Mouse (Mus musculus) yolk sac, embryonic 10.5 days (tissue): Measurements from ENCODE around the gene Ccnc.
"Not testable (repeated sequence)": the region's sequence is repeated elsewhere in the genome, so short reads cannot be mapped to it uniquely, and the experiment has no call there.

Experiments used
- DNase-seq: peaks from one replicate; pipeline ENCODE4 v3.0.0-alpha.2; 2017; ENCODE audit warnings: low spot score

Ccnc gene

DNA sequence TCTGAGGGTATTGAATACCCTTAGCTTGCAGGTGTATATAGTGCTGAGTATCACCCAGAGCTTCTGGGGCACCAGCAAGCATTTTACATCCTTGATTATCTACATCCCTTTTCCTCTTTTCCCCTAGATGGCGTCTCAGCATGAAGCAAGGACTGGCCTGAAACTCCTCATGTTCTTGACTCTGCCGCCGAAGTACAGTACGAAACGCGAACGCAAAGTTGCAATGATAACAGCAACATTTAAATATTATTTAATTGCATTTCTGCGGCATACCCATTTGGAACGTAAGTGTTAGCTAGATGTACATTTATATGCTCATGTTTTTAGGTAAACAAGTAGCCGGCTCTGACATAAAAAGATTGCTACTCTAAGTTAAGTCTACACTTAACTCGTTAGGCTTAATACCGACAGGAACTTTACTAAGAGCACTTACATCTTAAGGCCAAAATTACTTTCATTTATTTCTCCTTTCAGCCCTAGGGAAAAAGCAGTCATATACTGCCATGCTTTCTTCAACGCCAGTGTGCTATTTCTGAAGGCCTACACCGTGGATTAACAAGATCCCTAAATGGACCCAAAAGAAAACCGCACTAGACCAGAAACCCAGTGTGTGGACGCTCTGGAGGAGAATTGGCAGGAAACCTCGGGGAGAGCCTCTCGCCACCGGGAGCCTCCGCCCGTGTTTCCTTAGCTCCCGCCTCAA is 438 bp upstream of the Ccnc start:
- peak; percentile 41 for DNase-seq

DNA sequence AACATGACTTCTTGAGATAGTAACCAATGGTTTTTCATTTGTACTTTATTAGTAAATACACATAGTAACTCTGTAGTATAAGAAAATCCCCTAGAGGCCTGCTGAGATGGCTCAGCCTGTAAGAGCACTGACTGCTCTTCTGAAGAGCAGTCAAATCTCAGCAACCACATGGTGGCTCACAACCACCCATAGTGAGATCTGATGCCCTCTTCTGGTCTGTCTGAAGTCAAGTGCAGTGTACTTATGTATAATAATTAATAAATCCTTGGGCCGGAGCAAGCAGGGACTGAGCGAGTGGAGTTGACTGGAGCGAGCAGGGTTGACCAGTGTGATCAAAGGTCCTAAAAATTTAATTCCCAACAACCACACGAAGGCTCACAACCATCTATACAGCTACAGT is 11.7 kb downstream of the Ccnc start:
- DNase-seq, result no peak

DNA sequence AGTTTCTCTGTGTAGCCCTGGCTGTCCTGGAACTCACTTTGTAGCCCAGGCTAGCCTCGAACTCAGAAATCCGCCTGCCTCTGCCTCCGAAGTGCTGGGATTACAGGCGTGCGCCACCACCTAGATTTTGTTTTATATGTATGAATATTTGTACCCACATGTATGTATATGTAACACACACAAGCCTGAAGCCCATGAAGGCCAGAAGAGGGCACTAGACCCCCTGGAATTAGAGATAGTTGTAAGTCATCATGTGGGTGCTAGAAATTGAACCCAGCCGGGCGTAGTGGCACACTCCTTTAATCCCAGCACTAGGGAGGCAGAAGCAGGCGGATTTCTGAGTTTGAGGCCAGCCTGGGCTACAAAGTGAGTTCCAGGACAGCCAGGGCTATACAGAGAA is 16.6 kb downstream of the Ccnc start:
- DNase-seq, result not testable (repeated sequence)

DNA sequence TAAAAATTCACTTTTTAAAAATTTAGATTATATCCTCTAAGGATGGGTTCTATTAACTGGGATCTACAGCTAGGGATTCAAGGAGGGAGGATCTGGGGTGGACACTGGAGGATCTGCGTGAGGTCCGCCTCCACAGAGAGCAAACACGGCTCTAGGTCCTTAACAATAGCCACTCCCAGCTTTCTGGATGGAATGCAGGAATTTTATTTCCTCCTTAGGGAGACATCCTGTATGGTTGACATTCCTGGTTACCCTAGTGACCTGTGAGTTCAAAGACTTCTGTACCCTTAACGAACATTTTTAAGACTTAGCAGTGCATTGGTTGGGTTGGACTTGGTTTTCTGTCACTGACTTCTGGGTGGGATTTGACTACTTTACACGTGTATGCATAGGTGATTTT is 18.2 kb downstream of the Ccnc start:
- no peak for DNase-seq

DNA sequence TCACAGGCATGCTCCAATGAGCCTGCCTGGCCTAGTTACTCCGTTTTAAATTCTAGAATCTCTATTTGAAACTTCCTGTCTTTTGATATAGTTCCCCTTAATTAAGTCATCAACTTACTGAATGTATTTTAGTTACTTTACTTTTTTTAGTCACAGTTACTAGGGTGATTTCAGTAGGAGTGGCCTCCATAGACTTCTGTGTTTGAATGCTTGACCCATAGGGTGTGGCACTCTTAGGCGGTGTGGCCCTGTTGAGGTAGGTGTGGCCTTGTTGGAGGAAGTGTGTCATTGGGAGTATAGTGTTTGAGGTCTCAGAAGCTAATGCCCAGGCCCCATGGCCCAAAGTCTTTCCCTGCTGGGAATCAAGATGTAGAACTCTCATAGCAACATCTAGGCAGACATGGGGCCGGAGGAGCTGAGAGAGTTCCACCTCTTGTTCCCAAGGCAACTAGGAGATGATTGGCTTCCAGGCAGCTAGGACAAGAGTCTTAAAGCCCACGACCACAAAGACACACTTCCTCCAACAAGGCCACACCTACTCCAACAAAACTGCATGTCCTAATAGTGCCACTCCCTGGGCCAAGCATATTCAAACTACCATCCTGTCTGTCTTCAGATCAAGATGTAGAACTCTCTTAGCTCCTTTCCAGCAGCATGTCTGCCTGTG is 27.8 kb downstream of the Ccnc start:
- no peak for DNase-seq

DNA sequence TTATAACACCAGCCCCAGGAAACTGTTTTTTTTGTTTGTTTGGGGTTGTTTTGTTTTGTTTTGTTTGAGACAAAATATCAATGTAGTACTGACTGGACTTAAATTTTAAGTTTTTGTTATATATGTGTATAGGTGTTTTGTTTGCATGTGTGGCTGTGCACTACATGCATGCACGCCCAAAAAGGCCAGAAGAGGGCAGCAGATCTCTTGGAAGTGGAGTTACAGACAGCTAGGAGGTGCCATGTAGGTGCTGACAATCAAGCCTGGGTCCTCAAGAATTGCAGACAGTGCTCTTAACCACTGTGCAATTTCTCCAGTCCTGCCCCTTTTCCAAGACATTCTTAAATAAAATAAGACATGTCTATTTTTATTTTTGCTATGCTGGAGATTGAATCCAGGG is 31.4 kb downstream of the Ccnc start:
- DNase-seq, result no peak

DNA sequence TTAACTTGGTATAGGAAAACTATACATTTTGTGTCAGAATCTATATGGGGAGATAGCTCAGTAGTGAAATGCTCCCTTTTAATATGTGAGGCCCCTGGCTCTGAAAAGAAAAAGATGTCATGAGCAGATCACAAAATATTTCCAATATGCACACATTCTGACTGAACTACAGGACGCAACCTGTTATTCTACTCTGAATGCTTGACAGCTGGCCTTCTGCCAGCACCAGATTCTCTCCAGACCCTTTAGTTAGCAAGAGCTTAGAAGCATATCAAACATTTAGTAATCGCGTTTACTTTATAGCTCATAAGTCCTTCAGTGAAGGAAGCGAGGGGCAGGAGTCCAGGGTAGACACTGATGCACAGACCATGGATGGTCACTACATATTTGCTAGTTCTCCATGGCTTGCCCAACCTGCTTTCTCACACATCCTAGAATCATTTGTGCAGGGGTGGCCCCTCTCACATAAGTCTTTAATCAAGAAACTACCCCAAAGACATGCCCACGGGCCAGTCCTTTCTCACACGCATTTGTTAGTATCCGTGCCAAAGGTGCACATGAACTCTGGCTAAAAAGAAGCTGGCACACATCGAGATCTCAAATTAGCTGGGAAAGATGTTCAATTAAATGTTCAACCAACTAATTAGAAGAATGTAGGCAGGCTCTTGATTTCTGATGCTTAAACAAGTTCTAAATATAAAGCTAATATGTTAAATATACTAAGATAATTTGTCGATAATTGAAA is 34.1 kb downstream of the Ccnc start:
- no peak for DNase-seq

DNA sequence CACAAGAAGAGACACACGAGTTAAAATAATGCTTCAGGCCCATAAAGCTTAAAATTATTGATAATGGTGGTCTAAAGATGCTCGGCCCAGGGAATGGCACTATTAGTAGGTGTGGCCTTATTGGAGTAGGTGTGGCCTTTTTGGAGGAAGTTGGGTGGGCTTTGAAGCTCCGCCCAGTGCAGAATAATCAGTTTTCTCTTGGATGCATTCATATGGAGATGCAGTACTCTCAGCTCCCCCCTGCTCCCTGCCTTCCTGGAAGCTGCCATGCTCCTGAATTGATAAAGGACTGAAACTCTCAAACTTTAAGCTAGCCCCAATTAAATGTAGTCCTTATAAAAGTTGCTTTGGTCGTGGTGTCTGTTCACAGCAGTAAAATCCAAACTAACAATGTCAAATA is 36.3 kb downstream of the Ccnc start:
- DNase-seq, result no peak

- no peak for DNase-seq
Measured at GRCm38 (mm10) chr4:21766171-21766862, 38.8 kb downstream of the Ccnc start.

GRCm38 (mm10) chr4:21766863-21767304 is 39.4 kb downstream of the Ccnc start, which contains the start of the genes Usp45 and Tstd3:
Gene Usp45 (plus strand): TSS chr4:21767156.
Gene Tstd3 (minus strand): TSS chr4:21767212.
- DNase-seq, result peak; percentile 70

- no peak for DNase-seq
Measured at GRCm38 (mm10) chr4:21771064-21771463, 43.6 kb downstream of the Ccnc start.

DNA sequence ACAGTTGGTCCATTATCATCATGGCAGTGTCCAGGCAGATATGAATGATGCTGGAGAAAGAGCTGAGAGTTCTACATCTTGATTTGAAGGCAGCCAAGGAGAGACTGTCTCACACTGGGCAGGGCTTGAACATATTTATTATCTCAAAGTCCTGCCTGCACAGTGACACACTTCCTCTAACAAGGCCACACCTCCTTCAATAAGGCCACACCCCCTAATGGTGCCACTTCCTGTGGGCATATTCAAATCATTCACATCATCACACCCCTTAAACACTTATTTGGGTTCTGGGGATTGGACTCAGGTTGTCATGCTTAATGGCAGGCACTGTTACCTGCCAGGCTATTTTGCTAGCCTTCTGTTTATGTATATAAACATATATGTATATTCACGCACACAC is 44.8 kb downstream of the Ccnc start:
- no peak for DNase-seq

DNA sequence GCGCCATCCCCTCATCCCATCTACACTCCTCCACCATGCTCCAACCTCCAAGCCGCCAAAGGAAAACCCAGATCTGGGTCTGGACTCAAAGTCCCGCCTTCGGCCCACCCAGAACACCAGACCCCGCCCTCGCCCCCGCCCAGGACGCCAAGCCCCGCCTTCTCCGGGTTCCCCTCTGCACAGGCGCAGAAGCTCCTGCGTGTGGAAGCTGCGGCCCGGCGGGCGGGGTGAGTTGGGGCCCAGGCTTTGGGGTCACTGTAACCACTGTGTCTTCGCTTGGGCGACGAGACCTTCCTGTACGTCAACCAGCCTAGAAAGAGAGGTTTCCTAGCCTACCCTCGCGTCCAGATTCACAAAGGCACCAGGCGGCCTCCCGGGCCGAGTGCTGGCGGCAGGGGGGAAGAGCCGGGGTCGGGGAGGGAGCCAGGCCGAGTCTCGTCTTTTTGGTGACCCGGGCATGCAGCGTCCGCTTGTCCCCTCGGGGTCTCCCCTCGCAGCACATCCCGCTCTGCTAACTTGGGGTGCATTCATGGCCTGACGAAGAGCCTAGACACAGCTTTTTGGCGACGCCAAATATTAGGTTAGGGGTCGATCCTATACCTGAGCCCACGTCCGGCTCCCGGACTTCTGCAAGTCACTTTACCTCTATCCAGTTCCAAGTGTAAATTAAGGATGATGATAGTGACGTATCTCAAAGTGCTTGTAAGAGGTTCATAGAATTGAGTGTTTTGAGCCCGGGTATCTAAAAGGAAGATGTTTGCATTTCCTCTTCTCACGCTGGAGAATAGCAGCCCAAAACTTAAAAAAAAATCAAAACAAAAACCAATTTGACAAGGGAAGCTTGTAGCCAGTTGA is 48.8 kb downstream of the Ccnc start:
- peak; percentile 96 for DNase-seq

DNA sequence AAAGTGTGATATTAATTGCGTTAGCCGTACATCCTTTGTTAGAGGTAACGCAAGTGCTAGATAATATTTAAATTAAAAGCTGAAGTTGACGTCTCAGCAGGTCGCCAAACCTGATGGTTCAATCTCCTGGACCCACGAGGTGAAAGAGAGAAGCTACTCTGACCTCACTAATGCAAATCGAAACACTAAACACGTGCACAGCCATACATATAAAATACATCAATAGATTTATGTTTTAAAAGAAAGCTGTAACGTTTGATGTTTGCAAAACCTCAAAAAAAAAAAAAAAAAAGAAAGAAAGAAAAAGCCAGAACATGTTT is 49.4 kb downstream of the Ccnc start:
- DNase-seq, result no peak

GRCm38 (mm10) chr4:21780816-21781726 is 53.6 kb downstream of the Ccnc start:
- DNase-seq, result no peak

DNA sequence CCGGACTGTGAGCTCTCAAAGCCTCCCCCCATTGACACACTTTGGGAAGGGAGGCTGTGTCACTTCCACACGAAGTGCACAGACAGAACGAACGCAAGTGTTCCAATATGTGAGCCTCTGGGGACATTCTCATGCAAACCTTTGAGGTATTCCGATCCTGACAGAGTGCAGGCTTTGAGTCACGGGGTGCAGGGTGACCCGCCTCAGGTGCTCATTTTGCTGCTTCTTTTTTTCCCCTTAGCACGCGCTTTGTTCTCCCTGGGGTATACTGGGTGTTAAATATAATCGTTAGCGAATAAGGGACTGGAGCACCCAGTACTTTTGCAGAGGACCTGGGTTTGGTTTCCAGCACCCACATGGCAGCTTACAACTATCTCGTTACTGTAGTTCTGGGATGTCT is 58.8 kb downstream of the Ccnc start:
- DNase-seq, result no peak

GRCm38 (mm10) chr4:21788903-21789302 is 61.4 kb downstream of the Ccnc start:
- DNase-seq, result no peak

- no peak for DNase-seq
Measured at GRCm38 (mm10) chr4:21789836-21790235, 62.3 kb downstream of the Ccnc start.

DNA sequence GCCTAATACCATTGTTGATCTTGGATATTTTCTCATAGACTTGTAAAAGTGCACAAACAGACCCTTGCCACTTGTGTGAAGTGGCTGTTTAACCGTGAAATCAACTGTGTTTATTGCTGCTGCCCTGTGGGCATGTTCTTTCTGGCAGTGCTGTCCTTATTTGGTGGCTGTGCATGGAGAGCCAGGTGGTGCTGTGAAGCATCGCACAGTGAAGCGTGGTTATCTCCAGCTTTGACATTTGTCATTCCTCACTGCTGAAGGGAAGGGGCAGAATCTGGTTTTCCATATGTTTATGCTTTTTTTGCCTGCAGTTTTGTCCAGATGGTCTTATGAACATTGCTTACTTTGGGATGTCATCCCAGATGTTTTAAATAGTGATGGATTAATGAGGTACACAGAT is 66.1 kb downstream of the Ccnc start:
- no peak for DNase-seq

DNA sequence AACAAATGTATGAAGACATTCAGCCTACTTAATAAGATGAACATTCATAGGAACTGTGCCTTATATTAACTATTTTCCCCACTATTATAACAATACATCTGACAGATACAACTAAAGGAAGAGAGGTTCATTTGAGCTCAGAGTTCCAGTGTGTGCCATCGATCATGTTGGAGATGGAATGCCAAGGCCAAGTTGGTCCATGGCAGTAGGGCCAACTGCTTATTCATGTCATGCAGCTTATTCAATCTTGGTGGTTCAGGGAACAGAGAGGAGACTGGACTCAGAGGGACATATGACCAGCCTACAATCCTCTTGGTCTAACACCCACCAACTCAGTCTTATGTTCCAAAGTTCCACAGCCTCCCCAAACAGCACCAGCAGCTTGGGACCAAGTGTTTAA is 73.5 kb downstream of the Ccnc start:
- DNase-seq, result no peak

DNA sequence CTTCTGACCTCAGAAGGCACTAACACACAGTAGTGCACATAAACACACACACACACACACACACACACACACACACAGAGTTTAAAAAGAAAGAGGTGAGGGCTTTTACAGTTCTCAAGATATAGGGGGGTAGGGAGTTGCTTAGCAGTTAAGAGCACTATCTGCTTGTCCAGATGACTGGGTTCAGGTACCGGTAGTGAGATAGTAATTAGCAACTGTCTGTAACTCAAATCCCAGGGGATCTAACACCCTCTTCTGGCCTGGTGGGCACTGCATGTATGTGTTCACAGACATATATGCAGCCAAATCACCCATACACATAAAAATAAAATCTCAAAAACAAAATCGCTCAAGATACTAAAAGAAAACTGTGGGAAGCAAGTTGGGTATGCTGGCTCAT is 74.1 kb downstream of the Ccnc start:
- DNase-seq, result no peak
